19 mouse cellular contexts compared by ENCODE assay signal in the genomic region with DNA sequence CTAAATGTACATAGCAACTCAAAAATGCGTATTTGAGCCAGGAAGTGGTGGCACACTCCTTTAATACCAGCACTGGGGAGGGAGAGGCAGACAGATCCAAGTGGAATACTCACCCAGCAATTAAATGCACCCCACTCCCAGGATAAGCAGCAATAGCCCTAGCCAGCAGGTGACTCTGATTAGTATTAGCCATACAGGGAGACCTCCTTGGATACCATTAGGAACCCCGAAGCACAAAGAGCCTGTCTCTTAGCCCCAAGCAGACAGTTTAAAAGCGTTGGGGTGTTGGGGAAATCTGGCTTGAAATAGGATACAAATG.
DNase-seq lines count a peak whose midpoint lies in the region; ATAC-seq and TF ChIP-seq lines count a peak whose summit lies in the region.
"Had no signal": no experiment of that assay in that cellular context is flagged by ENCODE, and none has a peak within 500 bp of the region (broad histone marks: within the 10 kb centered on the region; RNA-seq: fewer than 3 reads in every experiment).

No protein-coding gene starts in this region.

- no peak for DNase-seq in hindbrain, embryonic 10.5 days (ENCODE audit: low spot score)
- no peak for DNase-seq in midbrain, embryonic 10.5 days (ENCODE audit: low spot score)
- DNase-seq in midbrain, postnatal 0 days (ENCODE audit: low spot score): no peak
- DNase-seq in thymus, postnatal 0 days (ENCODE audit: low spot score): no peak
- no peak for DNase-seq in stomach, postnatal 0 days (ENCODE audit: low spot score)
- DNase-seq: adrenal gland, postnatal 25 days; cerebellum, adult 8-10 months; gastrocnemius, postnatal 25 days; heart, adult 18-20 months; heart, postnatal 10 days; kidney, postnatal 10 days; lung, postnatal 14 days had no signal

- H3K27me3 ChIP-seq in hindbrain, embryonic 13.5 days: no peaks in the 10 kb centered on the region
- no peaks in the 10 kb centered on the region for H3K27me3 ChIP-seq in hindbrain, embryonic 10.5 days (ENCODE audit: insufficient read depth, poor library complexity, severe bottlenecking)
- no peaks in the 10 kb centered on the region for H3K27me3 ChIP-seq in midbrain, embryonic 10.5 days (ENCODE audit: low read depth, poor library complexity, severe bottlenecking)
- no peaks in the 10 kb centered on the region for H3K27me3 ChIP-seq in midbrain, postnatal 0 days (ENCODE audit: insufficient read depth, low read length)
- no peaks in the 10 kb centered on the region for H3K27me3 ChIP-seq in limb, embryonic 13.5 days
- no peaks in the 10 kb centered on the region for H3K27me3 ChIP-seq in stomach, postnatal 0 days (ENCODE audit: control insufficient read depth, insufficient read depth, low read length)
- H3K27me3 ChIP-seq: heart, embryonic 12.5 days; limb, embryonic 15.5 days had no signal

- H3K4me2 ChIP-seq in hindbrain, embryonic 13.5 days: no peak overlapping the region
- H3K4me2 ChIP-seq in midbrain, postnatal 0 days (ENCODE audit: low read depth, low read length, poor library complexity, severe bottlenecking): no peak overlapping the region
- H3K4me2 ChIP-seq in limb, embryonic 13.5 days (replicated peaks): no peak overlapping the region
- no peak overlapping the region for H3K4me2 ChIP-seq in stomach, postnatal 0 days (replicated peaks; ENCODE audit: low read depth)
- H3K4me2 ChIP-seq: heart, embryonic 12.5 days; hindbrain, embryonic 14.5 days; limb, embryonic 15.5 days had no signal

- H3K9ac ChIP-seq in hindbrain, embryonic 13.5 days: no peak overlapping the region
- no peak overlapping the region for H3K9ac ChIP-seq in midbrain, postnatal 0 days (replicated peaks; ENCODE audit: low read length, poor library complexity, severe bottlenecking)
- 0 out of 2 replicates have a peak overlapping the region, but pooled peaks have one; percentile 13 for H3K9ac ChIP-seq in limb, embryonic 13.5 days
- H3K9ac ChIP-seq in stomach, postnatal 0 days (ENCODE audit: low read length): no peak overlapping the region
- H3K9ac ChIP-seq: heart, embryonic 12.5 days; hindbrain, embryonic 14.5 days; limb, embryonic 15.5 days; liver, embryonic 14.5 days had no signal

- WGBS in hindbrain, embryonic 13.5 days: 77% methylated on average over 3 of the region's 3 CpGs
- WGBS in hindbrain, embryonic 10.5 days: 80% methylated on average over 3 of the region's 3 CpGs
- 71% methylated on average over 3 of the region's 3 CpGs for WGBS in midbrain, embryonic 10.5 days
- WGBS in midbrain, postnatal 0 days: 29% methylated on average over 3 of the region's 3 CpGs
- 64% methylated on average over 3 of the region's 3 CpGs for WGBS in limb, embryonic 13.5 days
- 81% methylated on average over 3 of the region's 3 CpGs for WGBS in stomach, postnatal 0 days

- no peak for ATAC-seq in hindbrain, embryonic 13.5 days (ENCODE audit: low FRiP score)
- ATAC-seq in midbrain, postnatal 0 days (ENCODE audit: low FRiP score): no peak
- ATAC-seq in limb, embryonic 13.5 days (ENCODE audit: low FRiP score, low read depth): no peak
- ATAC-seq in stomach, postnatal 0 days (ENCODE audit: low FRiP score, low TSS enrichment): no peak

- H3K4me3 ChIP-seq in hindbrain, embryonic 13.5 days: no peak overlapping the region
- no peak overlapping the region for H3K4me3 ChIP-seq in hindbrain, embryonic 10.5 days
- H3K4me3 ChIP-seq in midbrain, embryonic 10.5 days: no peak overlapping the region
- H3K4me3 ChIP-seq in midbrain, postnatal 0 days (ENCODE audit: low read depth, low read length): no peak overlapping the region
- H3K4me3 ChIP-seq in limb, embryonic 13.5 days: no peak overlapping the region
- no peak overlapping the region for H3K4me3 ChIP-seq in stomach, postnatal 0 days (ENCODE audit: low read depth, low read length)
- H3K4me3 ChIP-seq: heart, embryonic 12.5 days; layer of hippocampus, adult 2 months; limb, embryonic 15.5 days had no signal

- no peaks in the 10 kb centered on the region for H3K4me1 ChIP-seq in hindbrain, embryonic 13.5 days (replicated peaks)
- H3K4me1 ChIP-seq in hindbrain, embryonic 10.5 days (replicated peaks): no peaks in the 10 kb centered on the region
- H3K4me1 ChIP-seq in midbrain, embryonic 10.5 days: peaks cover 9% of the 10 kb centered on the region
- no peaks in the 10 kb centered on the region for H3K4me1 ChIP-seq in midbrain, postnatal 0 days (ENCODE audit: insufficient read depth, low read length)
- H3K4me1 ChIP-seq in limb, embryonic 13.5 days: 0 out of 2 replicates have a peak, but pooled peaks cover 5% of the 10 kb centered on the region
- H3K4me1 ChIP-seq in stomach, postnatal 0 days (replicated peaks; ENCODE audit: control insufficient read depth, insufficient read depth): no peaks in the 10 kb centered on the region
- H3K4me1 ChIP-seq: limb, embryonic 15.5 days had no signal

- no peaks in the 10 kb centered on the region for H3K36me3 ChIP-seq in hindbrain, embryonic 13.5 days
- peaks cover 10% of the 10 kb centered on the region; the same call in 1 of the 2 replicates for H3K36me3 ChIP-seq in hindbrain, embryonic 10.5 days
- H3K36me3 ChIP-seq in midbrain, embryonic 10.5 days: peaks cover 20% of the 10 kb centered on the region
- H3K36me3 ChIP-seq in midbrain, postnatal 0 days (ENCODE audit: insufficient read depth, low read length): no peaks in the 10 kb centered on the region; the same call in 1 of the 2 replicates
- H3K36me3 ChIP-seq in limb, embryonic 13.5 days: no peaks in the 10 kb centered on the region
- no peaks in the 10 kb centered on the region for H3K36me3 ChIP-seq in stomach, postnatal 0 days (ENCODE audit: control insufficient read depth, insufficient read depth, low read length)
- H3K36me3 ChIP-seq: limb, embryonic 15.5 days had no signal

- TF ChIP-seq CTCF in midbrain, postnatal 0 days (IDR thresholded peaks at IDR 0.05): no peak
- no peak for TF ChIP-seq CTCF in stomach, postnatal 0 days (IDR thresholded peaks at IDR 0.05; ENCODE audit: low read depth)

- H3K9me3 ChIP-seq in hindbrain, embryonic 13.5 days: no peaks in the 10 kb centered on the region
- H3K9me3 ChIP-seq in hindbrain, embryonic 10.5 days: no peaks in the 10 kb centered on the region
- no peaks in the 10 kb centered on the region for H3K9me3 ChIP-seq in midbrain, embryonic 10.5 days (replicated peaks)
- H3K9me3 ChIP-seq in midbrain, postnatal 0 days (ENCODE audit: low read length): no peaks in the 10 kb centered on the region
- no peaks in the 10 kb centered on the region for H3K9me3 ChIP-seq in limb, embryonic 13.5 days
- H3K9me3 ChIP-seq in stomach, postnatal 0 days (ENCODE audit: control insufficient read depth, low read length): no peaks in the 10 kb centered on the region
- H3K9me3 ChIP-seq: heart, embryonic 12.5 days; limb, embryonic 15.5 days had no signal

- 0 out of 2 replicates have a peak overlapping the region, but pooled peaks have one; percentile 44 for H3K27ac ChIP-seq in hindbrain, embryonic 13.5 days
- H3K27ac ChIP-seq in hindbrain, embryonic 10.5 days: no peak overlapping the region
- 0 out of 2 replicates have a peak overlapping the region, but pooled peaks have one; percentile 3 for H3K27ac ChIP-seq in midbrain, embryonic 10.5 days (replicated peaks)
- no peak overlapping the region; the same call in 1 of the 2 replicates for H3K27ac ChIP-seq in midbrain, postnatal 0 days (ENCODE audit: low read depth, low read length)
- no peak overlapping the region for H3K27ac ChIP-seq in limb, embryonic 13.5 days
- no peak overlapping the region for H3K27ac ChIP-seq in stomach, postnatal 0 days (replicated peaks)
- H3K27ac ChIP-seq: layer of hippocampus, adult 2 months; limb, embryonic 15.5 days; liver, embryonic 14.5 days had no signal

- no peak for TF ChIP-seq EP300 in stomach, postnatal 0 days (optimal IDR thresholded peaks at IDR 0.05)

Comparison
In these comparisons a context has a peak if more than half of its experiments do, and no peak if none do; other contexts are left out.
1. H3K27ac ChIP-seq: peak in hindbrain, embryonic 13.5 days (single experiment) and midbrain, embryonic 10.5 days (single experiment); none in hindbrain, embryonic 10.5 days (single experiment), midbrain, postnatal 0 days (single experiment), limb, embryonic 13.5 days (single experiment) and stomach, postnatal 0 days (single experiment).